Mouse (Mus musculus): ENCODE results near the gene Sema3e.

GRCm38 (mm10) chr5:14038813-14039496, 13.9 kb downstream of the Sema3e start:
- TF ChIP-seq CTCF (conservative IDR thresholded peaks at IDR 0.05 in 1 of 2, IDR thresholded peaks at IDR 0.05 in 1 of 2; ENCODE audit: low read depth in 2 of 2, low read length in 2 of 2), result no peak
- no peak for TF ChIP-seq HCFC1 (IDR thresholded peaks at IDR 0.05; ENCODE audit: low read depth, low read length)
- TF ChIP-seq UBTF (IDR thresholded peaks at IDR 0.05; ENCODE audit: low read depth, low read length), result no peak
- TF ChIP-seq JUN (IDR thresholded peaks at IDR 0.05; ENCODE audit: insufficient read depth, low read depth, low read length), result no peak
- TF ChIP-seq EP300 (IDR thresholded peaks at IDR 0.05; ENCODE audit: low read length), result no peak
- TF ChIP-seq ZKSCAN1 (IDR thresholded peaks at IDR 0.05; ENCODE audit: borderline replicate concordance, low read depth, low read length), result no peak
- no peak for TF ChIP-seq USF2 (conservative IDR thresholded peaks at IDR 0.05; ENCODE audit: low read depth, low read length)
- TF ChIP-seq RAD21 (IDR thresholded peaks at IDR 0.05; ENCODE audit: low read depth, low read length), result no peak
- no peak for TF ChIP-seq POLR2A (IDR thresholded peaks at IDR 0.05; ENCODE audit: low read depth, low read length)
- TF ChIP-seq SIN3A (IDR thresholded peaks at IDR 0.05; ENCODE audit: low read length), result no peak
- TF ChIP-seq CHD1 (IDR thresholded peaks at IDR 0.05; ENCODE audit: low read depth, low read length), result no peak
- TF ChIP-seq MAX (IDR thresholded peaks at IDR 0.05; ENCODE audit: low read length), result no peak
- no peak for TF ChIP-seq ZMIZ1 (IDR thresholded peaks at IDR 0.05; ENCODE audit: low read depth, low read length)
- no peak for TF ChIP-seq KAT2A (IDR thresholded peaks at IDR 0.05; ENCODE audit: insufficient replicate concordance, low read length)

Data from CH12.LX (cell line).